Mouse (Mus musculus): Measurements from ENCODE around the gene Usp25.

DNA sequence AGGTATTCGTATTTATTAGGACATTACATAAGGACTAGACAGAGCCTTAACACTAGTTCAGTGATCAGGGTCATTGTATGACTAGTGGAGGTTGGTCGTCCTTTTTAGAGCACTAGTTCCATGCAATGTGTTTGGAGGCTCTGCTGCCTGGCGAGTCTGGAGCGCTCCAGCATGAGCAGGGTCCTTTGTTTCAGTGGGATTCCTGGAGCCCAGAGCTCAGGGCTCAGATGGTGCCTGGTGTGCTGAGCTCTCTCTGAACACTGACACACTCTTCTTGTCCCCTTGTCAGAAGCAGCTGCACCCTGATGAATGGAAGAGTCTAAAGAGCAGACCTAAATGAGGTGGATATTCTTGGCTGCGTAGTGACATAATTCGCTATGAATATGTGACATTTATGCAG lies 45.1 kb downstream of the Usp25 start:
- TF ChIP-seq POLR2AphosphoS2 (IDR thresholded peaks at IDR 0.05; ENCODE audit: insufficient read length, low read depth) (no peak), USF1 (IDR thresholded peaks at IDR 0.05; ENCODE audit: low read depth) (no peak), TCF3 (IDR thresholded peaks at IDR 0.05; ENCODE audit: insufficient read length, low read depth) (no peak), POLR2A (IDR thresholded peaks at IDR 0.05; ENCODE audit: insufficient read length, low read depth) (no peak), CEBPB (IDR thresholded peaks at IDR 0.05; ENCODE audit: insufficient read depth, poor library complexity, severe bottlenecking) (no peak), TCF12 (IDR thresholded peaks at IDR 0.05; ENCODE audit: insufficient read depth, poor library complexity, severe bottlenecking) (no peak), E2F4 (IDR thresholded peaks at IDR 0.05; ENCODE audit: insufficient read depth) (no peak), SRF (IDR thresholded peaks at IDR 0.05; ENCODE audit: control insufficient read depth, insufficient read length, low read depth) (no peak), MAX (IDR thresholded peaks at IDR 0.05; ENCODE audit: low read depth) (no peak), MYOG (IDR thresholded peaks at IDR 0.05; ENCODE audit: control insufficient read depth in 1 of 3, insufficient read depth in 1 of 3, insufficient read length in 2 of 3, low read depth in 2 of 3) (no peak), MYOD1 (IDR thresholded peaks at IDR 0.05; ENCODE audit: control insufficient read depth in 1 of 3, insufficient read length in 2 of 3, low read depth in 2 of 3) (no peak)
